Mouse (Mus musculus) thymus, adult 2 months (tissue): ENCODE data around the gene Cdk10. TPM values are rescaled to one million over a fixed set of nuclear protein-coding genes. Genes with fewer than 3 reads are reported as not detected.
A peak's percentile ranks its signal among the peaks of the same experiment; 100 is the strongest.
"Not testable (repeated sequence)": the region's sequence is repeated elsewhere in the genome, so short reads cannot be mapped to it uniquely, and the experiment has no call there.

Experiments
- DNase-seq: peaks from one replicate; pipeline ENCODE4 v3.0.0; 2021
- H3K27ac ChIP-seq: fragments of 200-500 bp; 2 replicates; pipeline ENCODE4 v1.5.1; 2012; ENCODE audit warnings: low read length, control low read depth; ENCODE audit not compliant: control insufficient read depth, insufficient read depth
- H3K27me3 ChIP-seq: fragments of 200-500 bp; 2 replicates; pipeline ENCODE4 v1.6.1; 2012; ENCODE audit warnings: mild to moderate bottlenecking, low read length, moderate library complexity, mixed read lengths; ENCODE audit not compliant: control insufficient read depth, insufficient read depth
- H3K36me3 ChIP-seq: fragments of 200-500 bp; 2 replicates; pipeline ENCODE4 v1.6.1; 2012; ENCODE audit warnings: mild to moderate bottlenecking, low read length, moderate library complexity; ENCODE audit not compliant: control insufficient read depth, insufficient read depth
- H3K4me1 ChIP-seq: fragments of 200-500 bp; replicated peaks from 2 replicates; pipeline ENCODE4 v1.6.1; 2012; ENCODE audit warnings: low read length; ENCODE audit not compliant: control insufficient read depth, insufficient read depth
- H3K4me3 ChIP-seq: fragments of 200-500 bp; 2 replicates; pipeline ENCODE4 v1.5.1; 2012; ENCODE audit warnings: mild to moderate bottlenecking, low read length, control low read depth, moderate library complexity; ENCODE audit not compliant: control insufficient read depth, insufficient read depth
- CTCF ChIP-seq: fragments of 200-500 bp; IDR thresholded peaks from 2 replicates; pipeline ENCODE4 v1.5.1; 2012; ENCODE audit warnings: mild to moderate bottlenecking, control low read depth, low read length, moderate library complexity, borderline replicate concordance; ENCODE audit not compliant: control insufficient read depth, poor library complexity, insufficient read depth; ENCODE audit errors: extremely low read depth
- POLR2A ChIP-seq: fragments of 200-500 bp; IDR thresholded peaks from 2 replicates; pipeline ENCODE4 v1.6.1; 2012; ENCODE audit warnings: mild to moderate bottlenecking, low read length, control low read depth, moderate library complexity; ENCODE audit not compliant: control insufficient read depth, poor library complexity, insufficient read depth; ENCODE audit errors: extremely low read depth
- WGBS: fragments of 180-500 bp; shearing (Covaris S2); methylation state at CpG from one replicate; pipeline ENCODE4 v1.1.7; 2018; 5-methylcytosine and 5-hydroxymethylcytosine counted together
- polyA plus RNA-seq: library from polyadenylated mRNA; depleted of rRNA; stranded (reverse); fragments of >200 nt; gene quantifications from 2 replicates; pipeline ENCODE4 v1.2.3, GENCODE M21; 2012

Cdk10 gene
- polyA plus RNA-seq, 1 experiment = 70.8 TPM

DNA sequence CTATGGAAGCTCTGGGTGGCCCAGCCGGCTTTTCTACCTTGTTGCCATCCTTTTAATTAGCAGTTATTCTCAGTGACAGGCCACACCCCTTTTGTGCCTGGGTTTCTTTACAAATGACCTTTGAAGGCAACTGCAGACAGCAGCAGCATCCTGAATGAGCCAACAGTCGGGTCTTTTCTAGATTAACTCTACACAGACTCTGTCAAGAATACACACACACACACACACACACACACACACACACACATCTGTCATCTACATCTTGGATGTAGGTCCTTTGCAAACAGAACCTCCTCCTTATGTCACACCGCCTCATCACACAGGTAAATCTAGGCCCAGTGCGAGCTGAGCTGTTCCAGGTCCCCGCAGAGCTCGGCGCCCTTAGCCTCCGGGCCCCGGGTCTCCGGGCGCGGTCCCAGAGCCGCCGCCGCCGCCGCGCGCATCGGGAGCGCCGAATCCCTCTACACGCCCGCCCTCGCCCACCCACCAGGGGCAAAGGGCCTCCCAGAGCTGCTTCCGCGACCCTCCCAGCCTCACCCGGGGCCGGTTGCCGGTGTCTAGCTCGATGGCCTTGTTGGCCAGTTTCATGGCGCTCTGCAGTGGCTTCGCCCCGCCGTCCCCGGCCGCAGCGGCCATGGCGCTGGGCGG is 28.9 kb downstream of the Cdk10 start:
- Histone ChIP-seq H3K36me3 (no peaks in the 10 kb centered on the region), H3K27me3 (no peaks in the 10 kb centered on the region), H3K4me3 (peak overlapping the region; percentile 91), H3K4me1 (peaks cover 15% of the 10 kb centered on the region), H3K27ac (no peak overlapping the region)
- WGBS = under 1% methylated on average over 40 of the region's 40 CpGs
- TF ChIP-seq CTCF = peak; percentile 39; the same call in 1 of the 2 replicates
- TF ChIP-seq POLR2A = 0 out of 2 replicates have a peak, but pooled peaks have one; percentile 23
- DNase-seq = no peak

DNA sequence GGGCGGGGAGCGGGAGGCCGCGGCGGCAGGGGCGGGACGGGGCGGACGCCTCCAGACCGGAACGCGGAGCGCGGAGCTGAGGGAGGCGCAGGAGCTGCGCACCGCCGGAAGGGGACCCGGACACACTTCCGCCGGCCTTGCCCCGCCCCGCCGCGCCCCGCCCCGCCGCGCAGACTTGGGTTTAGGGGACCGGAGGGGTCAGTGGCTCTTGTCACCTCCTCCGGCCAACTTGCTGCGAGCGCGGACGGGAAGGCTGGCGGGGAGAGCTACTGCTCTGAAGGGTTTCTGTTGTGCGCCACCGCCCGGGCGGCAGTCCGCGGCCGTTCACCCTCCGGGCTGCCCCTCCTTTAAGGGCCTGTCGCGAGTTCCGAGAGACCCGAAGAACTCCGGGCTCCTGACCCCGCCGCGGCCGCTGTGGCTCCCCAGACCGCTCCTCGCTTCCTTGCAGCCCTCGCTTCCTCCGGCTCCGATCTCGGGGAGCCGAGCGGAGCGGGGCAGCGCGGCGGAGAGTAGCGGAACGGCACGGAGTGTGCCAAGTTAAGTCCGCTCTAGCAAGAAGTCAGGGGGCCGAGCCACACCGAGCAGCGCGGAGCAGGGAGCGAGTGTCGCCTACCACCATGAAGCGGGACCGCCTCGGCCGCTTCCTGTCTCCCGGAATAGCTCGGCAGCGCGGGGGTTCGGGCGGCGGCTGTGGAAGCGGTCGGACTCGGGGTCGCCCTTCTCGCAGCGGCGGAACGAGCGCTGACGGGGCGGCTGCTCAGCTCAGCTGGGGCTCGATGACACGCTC is 29.6 kb downstream of the Cdk10 start, which contains the start of the genes Zfp276 and Vps9d1:
TSS of gene Zfp276 (plus strand) at position 97 of the 787 bp plus-strand sequence.
TSS of gene Vps9d1 (minus strand) at position 250 of the 787 bp plus-strand sequence.
- under 1% methylated on average over 99 of the region's 99 CpGs for WGBS
- Histone ChIP-seq H3K4me3 (peak within 1 kb of the TSS; percentile 91), H3K36me3 (no peaks in the 10 kb centered on the region; the same call in 1 of the 2 replicates), H3K27me3 (no peaks in the 10 kb centered on the region), H3K4me1 (peaks cover 15% of the 10 kb centered on the region), H3K27ac (no peak within 1 kb of the TSS)
- TF ChIP-seq POLR2A (peak; percentile 37; the same call in 1 of the 2 replicates), CTCF (no peak)
- peak; percentile 82 for DNase-seq

- H3K36me3 ChIP-seq = peaks cover 4% of the 10 kb centered on the region; the same call in 1 of the 2 replicates
- 67% methylated on average over 6 of the region's 6 CpGs for WGBS
- no peak overlapping the region for H3K4me3 ChIP-seq
- no peak overlapping the region for H3K27ac ChIP-seq
- DNase-seq = no peak
- no peaks in the 10 kb centered on the region for H3K27me3 ChIP-seq
- peaks cover 15% of the 10 kb centered on the region for H3K4me1 ChIP-seq
- TF ChIP-seq POLR2A (no peak), CTCF (no peak)
Measured at GRCm38 (mm10) chr8:123255170-123255569, 30.5 kb downstream of the Cdk10 start.

DNA sequence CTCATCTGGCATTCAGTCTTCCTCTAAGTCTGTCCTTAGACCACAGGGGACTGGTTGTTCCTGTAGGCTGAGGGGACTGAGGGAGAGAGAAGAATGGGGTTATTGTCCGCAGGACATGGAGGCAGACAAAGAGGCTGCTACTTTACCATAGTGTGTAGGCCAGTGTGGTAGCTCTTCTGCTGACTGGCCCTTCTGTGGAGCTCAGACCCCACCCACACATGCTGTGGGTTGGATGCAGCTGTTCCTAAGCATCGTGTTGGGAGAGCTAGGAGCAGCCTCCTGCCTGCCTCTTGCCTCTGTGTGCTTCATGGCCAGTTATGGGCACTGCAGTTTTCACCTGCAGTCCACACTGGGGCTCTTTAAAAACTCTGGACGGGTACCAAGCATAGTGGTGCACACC is 32.5 kb downstream of the Cdk10 start:
- WGBS = 93% methylated on average over 3 of the region's 3 CpGs
- Histone ChIP-seq H3K36me3 (peaks cover 9% of the 10 kb centered on the region; the same call in 1 of the 2 replicates), H3K27me3 (no peaks in the 10 kb centered on the region)

GRCm38 (mm10) chr8:123257593-123257992 is 33.0 kb downstream of the Cdk10 start:
- WGBS = 96% methylated on average over 8 of the region's 8 CpGs
- H3K27ac ChIP-seq, H3K36me3 ChIP-seq, DNase-seq, H3K27me3 ChIP-seq, H3K4me3 ChIP-seq: not testable (repeated sequence)
- H3K4me1 ChIP-seq = peaks cover 15% of the 10 kb centered on the region

More for the DNA sequence above, 32.5 kb downstream of the Cdk10 start:
- Histone ChIP-seq H3K4me3 (no peak overlapping the region), H3K27ac (no peak overlapping the region), H3K4me1 (peaks cover 15% of the 10 kb centered on the region)
- TF ChIP-seq POLR2A = no peak
- TF ChIP-seq CTCF = no peak
- DNase-seq = no peak

- Histone ChIP-seq H3K36me3 (peaks cover 48% of the 10 kb centered on the region), H3K4me3 (no peak overlapping the region), H3K27ac (no peak overlapping the region), H3K4me1 (no peaks in the 10 kb centered on the region), H3K27me3 (no peaks in the 10 kb centered on the region)
- DNase-seq = no peak
- TF ChIP-seq CTCF (no peak), POLR2A (no peak)
- whole genome bisulfite sequencing = 98% methylated on average over 14 of the region's 14 CpGs
Measured at GRCm38 (mm10) chr8:123267926-123268656, 43.4 kb downstream of the Cdk10 start.
